Mouse (Mus musculus): Measurements from ENCODE around the gene Esp34.

Gene Esp34

DNA sequence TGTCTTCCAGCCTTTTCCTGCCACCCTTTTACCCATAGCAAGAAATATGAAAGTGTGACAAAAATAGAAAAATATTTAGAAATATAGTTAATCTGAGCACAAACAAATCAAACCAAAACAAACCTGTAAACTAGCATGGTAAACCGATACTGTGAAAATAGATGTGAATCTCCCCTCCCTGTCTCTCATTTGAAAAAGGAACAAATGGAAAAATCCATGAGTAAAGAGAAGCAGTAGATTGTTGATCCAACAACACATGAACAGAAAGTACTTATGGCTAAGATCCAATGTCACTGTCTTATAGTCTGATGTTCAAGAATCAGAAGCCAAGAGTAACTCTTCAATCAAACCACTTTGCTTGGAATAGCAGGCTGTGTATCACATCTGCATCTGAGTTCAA is at the start of gene Esp34:
TSS of gene Esp34 (plus strand) at position 301 of the 400 bp plus-strand sequence.
- no peak for DNase-seq

DNA sequence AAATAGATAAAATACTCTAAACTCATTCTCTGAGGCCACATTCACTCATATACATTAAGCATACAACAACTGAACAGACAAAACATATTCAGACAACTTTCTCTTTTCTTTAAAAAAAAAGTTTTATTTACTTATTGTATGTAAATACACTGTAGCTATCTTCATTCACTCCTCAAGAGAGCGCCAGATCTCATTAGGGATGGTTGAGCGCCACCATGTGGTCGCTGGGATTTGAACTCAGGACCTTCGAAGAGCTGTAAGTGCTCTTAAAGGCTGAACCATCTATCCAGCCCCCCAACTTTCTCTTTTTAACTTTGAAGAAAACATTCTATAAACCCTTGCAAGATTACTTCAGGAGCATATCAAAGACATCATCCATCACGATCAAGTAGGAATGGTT is 8.5 kb downstream of the Esp34 start:
- DNase-seq: no peak

Measured in cerebellum, adult 8-10 months (tissue).